Mouse (Mus musculus) MEL-GATA-1-ER (cell line): ENCODE data around the gene Gm20219.

ENCODE experiments used
- DNase-seq: peaks from one replicate; pipeline ENCODE4 v3.0.0-alpha.2; 2012; ENCODE audit warnings: low read depth; ENCODE audit errors: extremely low read depth

Gm20219 gene

DNA sequence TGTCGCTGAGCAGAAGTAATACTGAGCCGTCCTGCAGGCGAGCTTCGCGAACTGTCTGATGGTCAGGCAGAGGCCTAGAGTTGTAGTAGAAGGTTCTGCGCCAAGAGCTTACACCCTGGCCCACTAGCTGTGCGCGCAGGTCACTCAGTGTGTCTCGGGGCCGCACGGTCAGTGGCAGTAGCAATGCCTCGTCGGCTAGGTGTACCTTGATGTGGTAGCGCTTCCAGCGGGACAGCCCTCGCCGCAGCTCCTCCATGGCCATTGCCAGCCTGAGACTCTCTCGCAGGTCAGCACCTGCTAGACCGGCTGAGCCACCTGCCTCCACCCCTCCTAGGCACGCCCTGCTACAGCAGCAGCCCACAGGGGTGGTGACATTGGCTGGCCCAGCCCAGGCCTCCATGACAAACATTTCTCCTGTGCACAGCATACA lies at the start of gene Gm20219:
Gene Gm20219, minus strand, starts transcription at position 266 of the 430 bp plus-strand sequence.
- DNase-seq: no peak

GRCm38 (mm10) chr17:56604070-56604380 lies 49.8 kb upstream of the Gm20219 start:
- no peak for DNase-seq

DNA sequence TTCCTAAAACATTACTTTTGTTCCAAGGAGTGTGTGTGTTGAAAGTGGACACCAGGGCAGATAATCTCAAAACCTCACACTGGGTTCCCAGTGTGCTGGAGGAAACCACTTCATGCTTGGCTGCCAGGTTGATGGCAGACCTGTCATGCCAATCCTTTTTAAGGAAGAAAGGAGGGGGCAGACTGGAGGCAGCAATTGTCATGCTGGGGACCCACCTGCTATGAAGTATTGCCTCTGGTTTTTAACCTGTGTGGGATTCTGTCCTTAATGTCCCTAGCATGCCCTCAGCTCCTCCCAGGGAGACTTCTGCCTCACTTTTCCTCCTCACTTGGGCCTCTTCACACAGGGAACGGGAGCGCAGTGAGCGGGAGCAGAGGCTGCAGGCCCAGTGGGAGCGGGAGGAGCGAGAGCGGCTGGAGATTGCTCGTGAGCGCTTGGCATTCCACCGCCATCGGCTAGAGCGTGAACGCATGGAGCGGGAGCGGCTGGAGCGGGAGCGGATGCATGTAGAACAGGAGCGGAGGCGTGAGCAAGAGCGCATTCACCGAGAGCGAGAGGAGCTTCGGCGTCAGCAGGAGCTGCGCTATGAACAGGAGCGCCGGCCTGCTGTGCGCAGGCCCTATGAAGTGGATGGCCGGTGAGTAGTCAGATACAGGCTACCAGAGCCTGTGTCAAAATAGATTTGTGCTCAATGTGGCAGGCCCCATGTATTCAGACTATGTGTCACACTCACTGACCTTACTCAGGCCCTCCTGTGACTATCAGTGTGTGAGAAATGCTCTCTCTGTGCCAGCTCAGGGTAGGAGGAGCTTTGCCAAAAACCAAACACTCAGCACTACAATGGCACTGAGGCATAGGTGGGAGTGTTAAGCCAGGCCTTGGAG lies 49.2 kb upstream of the Gm20219 start:
- no peak for DNase-seq

DNA sequence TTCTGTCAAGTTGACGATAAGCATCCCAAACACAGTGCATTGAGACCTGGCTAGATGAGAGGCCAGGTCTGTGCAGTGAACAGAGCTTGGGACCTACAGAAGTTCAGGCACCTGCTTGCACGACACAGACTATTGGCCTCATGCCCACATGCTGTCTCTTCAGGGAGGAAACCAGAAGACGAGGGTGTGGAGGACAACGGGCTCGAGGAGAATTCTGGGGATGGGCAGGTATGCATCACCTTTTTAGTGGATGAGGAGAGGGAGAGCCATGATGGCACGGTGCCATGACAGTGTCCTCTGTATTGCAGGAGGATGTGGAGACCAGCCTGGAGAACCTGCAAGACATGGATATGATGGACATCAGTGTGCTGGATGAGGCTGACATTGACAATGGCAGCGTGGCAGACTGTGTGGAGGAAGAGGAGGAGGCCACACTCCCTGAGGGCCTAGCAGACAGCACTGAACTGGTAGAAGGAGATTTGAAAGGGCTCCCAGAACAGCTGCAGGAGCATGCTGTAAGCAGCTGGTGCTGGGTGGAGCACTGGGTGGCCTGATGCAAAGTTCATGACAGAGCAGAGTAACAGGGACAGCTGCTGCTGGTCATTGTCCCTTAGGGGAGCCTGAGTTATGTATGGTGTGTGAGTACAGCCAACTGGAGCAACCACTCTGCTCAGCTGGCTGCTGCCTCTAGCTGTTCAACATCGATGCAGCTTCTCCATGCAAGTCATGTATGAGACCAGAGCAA lies 39.5 kb upstream of the Gm20219 start:
- DNase-seq: no peak

DNA sequence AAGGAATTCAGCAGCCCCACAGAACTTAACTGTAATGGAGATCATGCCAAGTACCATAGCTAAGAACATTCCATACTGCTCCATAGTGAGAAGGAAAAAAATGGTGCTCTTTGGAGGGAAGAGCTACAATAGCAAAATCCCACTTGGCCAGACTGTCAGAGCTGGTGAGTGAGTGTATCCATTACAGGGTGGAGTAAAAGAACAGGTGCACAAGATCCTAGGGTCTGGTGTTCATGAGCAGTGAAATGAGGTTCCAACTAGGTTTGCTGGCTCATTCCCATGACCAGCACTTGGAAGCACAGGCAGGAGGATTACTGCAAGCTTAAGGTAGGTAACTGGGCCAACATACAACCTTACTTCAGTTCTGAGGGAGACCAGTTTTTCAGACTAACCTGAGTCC lies 38.4 kb upstream of the Gm20219 start:
- DNase-seq: no peak

GRCm38 (mm10) chr17:56588921-56589320 lies 34.7 kb upstream of the Gm20219 start:
- no peak for DNase-seq

DNA sequence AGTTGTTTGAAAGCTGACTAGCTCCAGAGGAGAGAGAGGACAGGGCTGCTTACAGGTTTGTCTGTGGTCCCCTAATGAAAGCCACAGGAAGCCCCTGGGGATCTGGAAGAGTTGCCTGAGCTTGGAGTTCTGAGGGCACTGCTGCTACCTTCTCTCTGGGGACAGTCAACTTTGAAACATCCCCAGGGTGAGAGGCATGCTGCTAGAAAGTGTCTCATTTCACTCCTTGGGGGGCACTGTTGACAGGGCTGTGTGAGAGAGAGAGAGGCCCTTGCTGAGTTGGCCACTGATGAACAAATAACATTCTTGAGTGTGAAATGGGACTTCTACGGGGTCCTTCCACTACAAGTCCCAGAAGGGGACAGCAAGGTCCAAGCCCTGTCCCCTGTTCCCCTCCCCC lies 33.6 kb upstream of the Gm20219 start:
- DNase-seq: no peak

DNA sequence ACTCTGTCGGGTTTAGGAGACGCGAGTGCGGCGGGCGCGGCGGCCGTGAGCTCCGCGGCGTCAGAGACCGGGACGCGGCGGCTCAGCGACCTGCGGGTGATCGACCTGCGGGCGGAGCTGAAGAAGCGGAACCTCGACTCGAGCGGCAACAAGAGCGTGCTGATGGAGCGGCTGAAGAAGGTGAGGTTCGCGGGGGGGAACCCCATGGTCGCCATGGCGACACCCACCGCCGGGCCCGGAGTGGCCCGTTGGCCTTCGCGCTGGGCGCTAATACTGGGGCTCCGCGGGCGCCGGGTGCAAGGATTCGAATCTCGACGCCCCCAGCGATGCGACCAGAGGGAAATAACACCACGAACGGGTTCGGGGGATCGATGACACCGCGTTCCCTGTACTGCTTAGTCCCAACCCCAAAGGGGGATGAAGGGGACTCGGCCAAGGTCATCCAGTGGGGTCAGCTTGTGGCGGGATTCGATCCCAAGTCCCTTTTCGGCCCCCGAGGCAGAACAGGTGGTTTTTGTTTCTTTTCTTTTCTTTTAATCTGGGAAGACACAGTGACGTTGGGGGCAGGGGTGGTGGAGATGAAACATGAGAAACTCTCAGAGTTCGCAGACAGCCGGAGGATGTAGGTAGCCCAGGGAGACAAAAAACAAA lies 31.1 kb upstream of the Gm20219 start:
- peak; percentile 22 for DNase-seq

GRCm38 (mm10) chr17:56584257-56585130 lies 30.3 kb upstream of the Gm20219 start, which contains the start of the genes Safb2 and Safb:
Gene Safb2, minus strand, starts transcription at chr17:56584585.
Gene Safb, plus strand, starts transcription at chr17:56584825.
- DNase-seq: peak; percentile 92

- DNase-seq: peak; percentile 33
These were observed 29.5 kb upstream of the Gm20219 start for GRCm38 (mm10) chr17:56583611-56584256.

- peak; percentile 28 for DNase-seq
These were observed 28.9 kb upstream of the Gm20219 start for GRCm38 (mm10) chr17:56583071-56583470.

- no peak for DNase-seq
These were observed 18.8 kb upstream of the Gm20219 start for GRCm38 (mm10) chr17:56572939-56573338.

DNA sequence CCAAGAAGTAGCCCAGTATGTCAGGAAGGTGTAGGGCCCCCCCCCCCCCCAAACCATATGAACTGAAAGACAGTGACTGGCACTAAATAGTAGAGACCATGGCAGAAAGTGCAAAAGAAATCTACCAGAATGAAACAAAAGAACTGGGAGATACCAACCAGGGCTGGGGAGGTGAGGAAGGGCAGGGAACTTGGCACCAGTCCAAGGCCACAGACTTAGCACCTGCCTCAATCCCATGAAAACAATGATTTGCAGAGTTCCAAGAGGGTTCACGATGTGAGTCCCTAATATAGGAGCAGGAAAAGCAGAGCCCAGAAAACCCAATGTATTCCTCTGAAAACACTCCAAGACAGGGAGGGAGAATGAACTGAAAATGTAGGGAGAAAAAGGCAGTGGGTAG lies 18.0 kb upstream of the Gm20219 start:
- DNase-seq: no peak

GRCm38 (mm10) chr17:56570287-56570686 lies 16.1 kb upstream of the Gm20219 start:
- DNase-seq: no peak

- DNase-seq: no peak
These were observed 13.2 kb upstream of the Gm20219 start for GRCm38 (mm10) chr17:56567370-56567769.

DNA sequence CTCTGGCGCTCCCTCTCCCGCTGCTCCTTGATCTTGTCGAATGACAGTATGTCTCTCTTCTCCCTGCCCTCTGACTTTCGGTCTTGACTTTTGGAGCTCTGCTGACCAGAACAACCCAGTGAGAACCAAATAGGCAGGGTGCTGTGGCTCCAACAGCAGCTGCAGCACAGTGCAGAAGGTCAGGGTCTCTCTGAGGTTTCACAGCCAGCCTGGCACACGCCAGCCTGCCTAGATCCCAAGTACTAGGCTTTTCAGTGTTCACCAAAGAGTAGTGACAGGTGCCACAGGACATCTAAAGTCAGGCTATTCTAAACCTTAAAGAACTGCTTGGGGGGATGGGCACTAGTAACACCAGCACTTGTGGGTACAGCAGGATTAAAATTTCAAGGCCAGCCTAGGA lies 12.7 kb upstream of the Gm20219 start:
- no peak for DNase-seq

- DNase-seq: no peak
These were observed 12.1 kb upstream of the Gm20219 start for GRCm38 (mm10) chr17:56566293-56566692.

DNA sequence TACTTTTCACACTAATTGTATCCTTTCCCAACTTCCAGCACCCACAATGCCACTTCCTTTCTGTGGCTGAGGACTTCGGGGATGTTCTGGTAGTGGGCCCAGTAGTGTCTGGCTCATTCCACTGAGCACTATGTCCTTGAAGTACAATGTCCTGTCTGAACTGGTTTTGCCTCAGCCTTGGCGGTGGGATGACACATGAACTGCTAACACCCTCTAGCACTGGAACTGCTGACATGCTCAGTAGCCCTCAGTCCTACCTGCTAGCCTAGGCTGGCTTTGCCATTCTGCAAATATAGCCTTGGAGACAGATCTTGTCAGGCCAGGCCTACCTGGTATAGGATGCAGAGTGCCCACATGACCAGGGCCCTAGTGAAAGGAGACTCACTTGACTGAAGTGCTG lies 7.7 kb upstream of the Gm20219 start:
- DNase-seq: no peak

GRCm38 (mm10) chr17:56560131-56560530 lies 5.9 kb upstream of the Gm20219 start:
- DNase-seq: no peak

- DNase-seq: no peak
These were observed 5.2 kb upstream of the Gm20219 start for GRCm38 (mm10) chr17:56559386-56559785.

DNA sequence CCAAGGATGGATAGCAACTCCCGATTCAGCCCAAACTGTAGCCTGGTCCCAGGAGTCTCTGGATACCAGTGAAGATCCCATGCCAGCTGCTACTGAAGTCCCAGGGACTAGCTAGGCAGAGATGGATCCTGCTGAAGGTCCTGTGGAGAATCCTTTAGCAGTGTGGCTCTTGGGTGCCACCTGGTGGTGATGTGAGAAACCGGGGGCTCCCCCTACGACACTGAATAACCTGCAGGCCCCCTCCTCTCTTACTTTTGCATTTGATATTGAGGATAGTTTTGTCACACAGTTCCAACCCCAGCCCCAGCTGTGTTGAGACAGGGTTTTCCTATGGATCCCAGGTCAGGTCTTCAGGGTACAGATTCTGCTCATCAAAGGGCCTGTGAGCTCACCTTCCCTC lies 4.3 kb upstream of the Gm20219 start:
- no peak for DNase-seq
